Mouse (Mus musculus) midbrain, embryonic 11.5 days (tissue): ENCODE measurements around the gene Dennd4a. TPM values are rescaled to one million over a fixed set of nuclear protein-coding genes. Genes with fewer than 3 reads are reported as not detected.

Source experiments
- ATAC-seq: fragments of 200-750 bp; cut with Nextera tagmentation; 2 replicates; pipeline ENCODE4 v1.8.0; 2017; ENCODE audit warnings: moderate TSS enrichment, moderate library complexity; ENCODE audit not compliant: low FRiP score
- DNase-seq: peaks from one replicate; pipeline ENCODE4 v3.0.0; 2015; ENCODE audit warnings: low spot score; ENCODE audit errors: missing footprints
- H3K27ac ChIP-seq: fragments of 300-500 bp; sonication (generic); 2 replicates; pipeline ENCODE4 v1.5.1; 2014; ENCODE audit warnings: low read depth, low read length
- H3K27me3 ChIP-seq: fragments of 300-500 bp; sonication (generic); 2 replicates; pipeline ENCODE4 v1.6.1; 2014; ENCODE audit warnings: mild to moderate bottlenecking, low read length, moderate library complexity, mixed read lengths; ENCODE audit not compliant: control insufficient read depth, insufficient read depth
- H3K36me3 ChIP-seq: fragments of 300-500 bp; sonication (generic); 2 replicates; pipeline ENCODE4 v1.6.1; 2014; ENCODE audit warnings: mild to moderate bottlenecking, low read length, moderate library complexity, mixed read lengths; ENCODE audit not compliant: control insufficient read depth, insufficient read depth
- H3K4me1 ChIP-seq: fragments of 300-500 bp; sonication (generic); 2 replicates; pipeline ENCODE4 v1.6.1; 2014; ENCODE audit warnings: low read length; ENCODE audit not compliant: control insufficient read depth, insufficient read depth
- H3K4me2 ChIP-seq: fragments of 300-500 bp; sonication (generic); 2 replicates; pipeline ENCODE4 v1.6.1; 2014; ENCODE audit warnings: mild to moderate bottlenecking, moderate library complexity
- H3K4me3 ChIP-seq: fragments of 300-500 bp; sonication (generic); 2 replicates; pipeline ENCODE4 v1.5.1; 2014; ENCODE audit warnings: low read depth, low read length
- H3K9ac ChIP-seq: fragments of 300-500 bp; sonication (generic); 2 replicates; pipeline ENCODE4 v1.6.1; 2014; ENCODE audit warnings: low read length
- H3K9me3 ChIP-seq: fragments of 300-500 bp; sonication (generic); 2 replicates; pipeline ENCODE4 v1.6.1; 2016; ENCODE audit warnings: low read length; ENCODE audit not compliant: control insufficient read depth
- WGBS: fragments of 180-500 bp; shearing (Covaris S2); extraction: QIAGEN DNeasy Blood & Tissue Kit; methylation state at CpG from one replicate; pipeline ENCODE4 v1.1.7; 2014; 5-methylcytosine and 5-hydroxymethylcytosine counted together
- polyA plus RNA-seq: library from polyadenylated mRNA; unstranded; fragments of >200 nt; fragmentation: Nextera tagmentation; extraction: Ambion mirVana; gene quantifications from 2 replicates; pipeline ENCODE4 v1.2.1, GENCODE M21; 2014

The Dennd4a gene
- polyA plus RNA-seq, 1 experiment from 2014 or later: 8.9 TPM

- no peak for DNase-seq
These were observed 37.2 kb upstream of the Dennd4a start for GRCm38 (mm10) chr9:64773936-64774335.

GRCm38 (mm10) chr9:64774411-64774811 is 36.7 kb upstream of the Dennd4a start:
- DNase-seq: peak; percentile 80
- H3K36me3 ChIP-seq: no peaks in the 10 kb centered on the region
- H3K9me3 ChIP-seq: no peaks in the 10 kb centered on the region
- 29% methylated on average over 5 of the region's 5 CpGs for WGBS
- no peak overlapping the region for H3K9ac ChIP-seq
- H3K4me3 ChIP-seq: no peak overlapping the region
- H3K4me2 ChIP-seq: no peak overlapping the region
- H3K4me1 ChIP-seq: 0 out of 2 replicates have a peak, but pooled peaks cover 3% of the 10 kb centered on the region
- peak overlapping the region; percentile 27; the same call in 1 of the 2 replicates for H3K27ac ChIP-seq
- H3K27me3 ChIP-seq: no peaks in the 10 kb centered on the region
- ATAC-seq: peak; percentile 24; the same call in 1 of the 2 replicates

More at GRCm38 (mm10) chr9:64773936-64774335, 37.2 kb upstream of the Dennd4a start:
- no peaks in the 10 kb centered on the region for H3K9me3 ChIP-seq
- H3K4me1 ChIP-seq: 0 out of 2 replicates have a peak, but pooled peaks cover 3% of the 10 kb centered on the region
- no peaks in the 10 kb centered on the region for H3K27me3 ChIP-seq
- 66% methylated on average over 4 of the region's 4 CpGs for WGBS
- no peak overlapping the region for H3K4me3 ChIP-seq
- H3K36me3 ChIP-seq: no peaks in the 10 kb centered on the region
- peak overlapping the region; percentile 27; the same call in 1 of the 2 replicates for H3K27ac ChIP-seq
- H3K9ac ChIP-seq: no peak overlapping the region
- no peak overlapping the region for H3K4me2 ChIP-seq
- ATAC-seq: no peak

- no peak overlapping the region for H3K9ac ChIP-seq
- WGBS: 68% methylated on average over 2 of the region's 2 CpGs
- H3K36me3 ChIP-seq: no peaks in the 10 kb centered on the region
- peak overlapping the region; percentile 27; the same call in 1 of the 2 replicates for H3K27ac ChIP-seq
- H3K9me3 ChIP-seq: no peaks in the 10 kb centered on the region
- no peak for ATAC-seq
- H3K4me2 ChIP-seq: no peak overlapping the region
- H3K27me3 ChIP-seq: no peaks in the 10 kb centered on the region
- no peak overlapping the region for H3K4me3 ChIP-seq
- DNase-seq: peak; percentile 84
- H3K4me1 ChIP-seq: 0 out of 2 replicates have a peak, but pooled peaks cover 3% of the 10 kb centered on the region
These were observed 36.3 kb upstream of the Dennd4a start for GRCm38 (mm10) chr9:64774883-64775282.

GRCm38 (mm10) chr9:64775491-64775890 is 35.6 kb upstream of the Dennd4a start:
- Histone ChIP-seq H3K9ac (no peak overlapping the region), H3K27me3 (no peaks in the 10 kb centered on the region), H3K36me3 (no peaks in the 10 kb centered on the region), H3K9me3 (no peaks in the 10 kb centered on the region), H3K27ac (no peak overlapping the region), H3K4me1 (0 out of 2 replicates have a peak, but pooled peaks cover 3% of the 10 kb centered on the region), H3K4me3 (no peak overlapping the region), H3K4me2 (no peak overlapping the region)
- DNase-seq (peak; percentile 8), ATAC-seq (no peak)
- 79% methylated on average over 4 of the region's 4 CpGs for WGBS

GRCm38 (mm10) chr9:64777441-64777987 is 33.6 kb upstream of the Dennd4a start:
- H3K9me3 ChIP-seq: no peaks in the 10 kb centered on the region
- H3K4me3 ChIP-seq: no peak overlapping the region
- H3K27ac ChIP-seq: no peak overlapping the region
- H3K4me2 ChIP-seq: no peak overlapping the region
- 0 out of 2 replicates have a peak, but pooled peaks cover 3% of the 10 kb centered on the region for H3K4me1 ChIP-seq
- 86% methylated on average over 4 of the region's 4 CpGs for WGBS
- ATAC-seq (no peak), DNase-seq (peak; percentile 69)
- no peaks in the 10 kb centered on the region for H3K36me3 ChIP-seq
- no peak overlapping the region for H3K9ac ChIP-seq
- H3K27me3 ChIP-seq: no peaks in the 10 kb centered on the region

GRCm38 (mm10) chr9:64778151-64778550 is 33.0 kb upstream of the Dennd4a start:
- DNase-seq (peak; percentile 37), ATAC-seq (no peak)
- Histone ChIP-seq H3K27ac (no peak overlapping the region), H3K4me1 (0 out of 2 replicates have a peak, but pooled peaks cover 3% of the 10 kb centered on the region), H3K9me3 (no peaks in the 10 kb centered on the region), H3K4me3 (no peak overlapping the region), H3K27me3 (no peaks in the 10 kb centered on the region), H3K9ac (no peak overlapping the region), H3K36me3 (no peaks in the 10 kb centered on the region), H3K4me2 (no peak overlapping the region)
- 89% methylated on average over 1 of the region's 1 CpGs for WGBS

- 47% methylated on average over 7 of the region's 7 CpGs for WGBS
- no peaks in the 10 kb centered on the region for H3K36me3 ChIP-seq
- ATAC-seq: no peak
These were observed 31.5 kb upstream of the Dennd4a start for GRCm38 (mm10) chr9:64779628-64780027.

GRCm38 (mm10) chr9:64783511-64783910 is 27.6 kb upstream of the Dennd4a start:
- Histone ChIP-seq H3K9me3 (no peaks in the 10 kb centered on the region), H3K4me3 (no peak overlapping the region), H3K27me3 (no peaks in the 10 kb centered on the region), H3K9ac (no peak overlapping the region), H3K36me3 (no peaks in the 10 kb centered on the region), H3K4me1 (no peaks in the 10 kb centered on the region), H3K4me2 (no peak overlapping the region), H3K27ac (no peak overlapping the region)
- 89% methylated on average over 7 of the region's 7 CpGs for WGBS
- DNase-seq (peak; percentile 37), ATAC-seq (no peak)

More at GRCm38 (mm10) chr9:64779628-64780027, 31.5 kb upstream of the Dennd4a start:
- no peak overlapping the region for H3K4me3 ChIP-seq
- H3K9me3 ChIP-seq: no peaks in the 10 kb centered on the region
- H3K9ac ChIP-seq: no peak overlapping the region
- DNase-seq: peak; percentile 87
- H3K27me3 ChIP-seq: no peaks in the 10 kb centered on the region
- no peak overlapping the region for H3K4me2 ChIP-seq
- H3K27ac ChIP-seq: no peak overlapping the region
- 0 out of 2 replicates have a peak, but pooled peaks cover 3% of the 10 kb centered on the region for H3K4me1 ChIP-seq

GRCm38 (mm10) chr9:64784841-64785240 is 26.3 kb upstream of the Dennd4a start:
- Histone ChIP-seq H3K27ac (no peak overlapping the region), H3K9me3 (no peaks in the 10 kb centered on the region), H3K4me2 (no peak overlapping the region), H3K9ac (no peak overlapping the region), H3K36me3 (no peaks in the 10 kb centered on the region), H3K27me3 (no peaks in the 10 kb centered on the region), H3K4me3 (no peak overlapping the region), H3K4me1 (no peaks in the 10 kb centered on the region)
- 37% methylated on average over 4 of the region's 4 CpGs for whole genome bisulfite sequencing
- ATAC-seq (no peak), DNase-seq (peak; percentile 91)
